In genomic region chr7:83914566-83914965, GRCm38 (mm10) we compare ENCODE assay signal across 9 mouse cellular contexts. TPM values are rescaled to one million over a fixed set of nuclear protein-coding genes. Genes with fewer than 3 reads are reported as not detected.
DNase-seq lines count a peak whose midpoint lies in the region; ATAC-seq and TF ChIP-seq lines count a peak whose summit lies in the region.
"Had no signal": no experiment of that assay in that cellular context is flagged by ENCODE, and none has a peak within 500 bp of the region (broad histone marks: within the 10 kb centered on the region; RNA-seq: fewer than 3 reads in every experiment).

No protein-coding gene starts in this region.

- no peak for TF ChIP-seq POLR2A in ES-Bruce4 (IDR thresholded peaks at IDR 0.05; ENCODE audit: insufficient read depth, low read length)

- H3K9ac ChIP-seq in ES-Bruce4 (ENCODE audit: low read depth, poor library complexity, severe bottlenecking): no peak overlapping the region
- no peak overlapping the region for H3K9ac ChIP-seq in heart, postnatal 0 days (replicated peaks; ENCODE audit: low read depth, low read length)
- H3K9ac ChIP-seq: limb, embryonic 15.5 days had no signal

- peak; percentile 64 for TF ChIP-seq CTCF in ES-Bruce4 (IDR thresholded peaks at IDR 0.05; ENCODE audit: low read depth, low read length)
- TF ChIP-seq CTCF in heart, postnatal 0 days (IDR thresholded peaks at IDR 0.05; ENCODE audit: low read depth): peak; percentile 88

- ATAC-seq in heart, postnatal 0 days (ENCODE audit: insufficient read depth, low read depth): no peak

- no peaks in the 10 kb centered on the region for H3K36me3 ChIP-seq in ES-Bruce4 (ENCODE audit: control insufficient read depth, insufficient read depth, low read length, poor library complexity, severe bottlenecking)
- H3K36me3 ChIP-seq in heart, postnatal 0 days (replicated peaks; ENCODE audit: control insufficient read depth, insufficient read depth, low read length): no peaks in the 10 kb centered on the region
- H3K36me3 ChIP-seq: limb, embryonic 15.5 days had no signal

- TF ChIP-seq EP300 in ES-Bruce4 (IDR thresholded peaks at IDR 0.05; ENCODE audit: insufficient read depth, low read depth, low read length): no peak
- TF ChIP-seq EP300 in heart, postnatal 0 days (IDR thresholded peaks at IDR 0.05; ENCODE audit: low read depth): no peak

- H3K4me1 ChIP-seq in ES-Bruce4 (ENCODE audit: control insufficient read depth, insufficient read depth, low read length): no peaks in the 10 kb centered on the region
- H3K4me1 ChIP-seq in heart, postnatal 0 days (ENCODE audit: control insufficient read depth, insufficient read depth): peaks cover under 1% of the 10 kb centered on the region; the same call in 1 of the 2 replicates
- H3K4me1 ChIP-seq: limb, embryonic 15.5 days had no signal

- H3K27me3 ChIP-seq in ES-Bruce4 (ENCODE audit: control insufficient read depth, insufficient read depth, low read length, poor library complexity, severe bottlenecking): no peaks in the 10 kb centered on the region
- H3K27me3 ChIP-seq in heart, postnatal 0 days (ENCODE audit: control insufficient read depth, insufficient read depth, low read length): no peaks in the 10 kb centered on the region
- H3K27me3 ChIP-seq: limb, embryonic 15.5 days had no signal

- H3K4me3 ChIP-seq in ES-Bruce4 (ENCODE audit: low read depth, low read length): no peak overlapping the region
- no peak overlapping the region for H3K4me3 ChIP-seq in heart, postnatal 0 days (ENCODE audit: low read depth, low read length)
- H3K4me3 ChIP-seq: limb, embryonic 15.5 days had no signal

- H3K4me2 ChIP-seq in heart, postnatal 0 days (ENCODE audit: low read depth, low read length): no peak overlapping the region
- H3K4me2 ChIP-seq: limb, embryonic 15.5 days had no signal

- WGBS in heart, postnatal 0 days: under 1% methylated on average over 3 of the region's 3 CpGs

- no peaks in the 10 kb centered on the region for H3K9me3 ChIP-seq in ES-Bruce4 (replicated peaks; ENCODE audit: control insufficient read depth, insufficient read depth, low read length, poor library complexity, severe bottlenecking)
- H3K9me3 ChIP-seq in heart, postnatal 0 days (replicated peaks; ENCODE audit: control insufficient read depth, low read length): no peaks in the 10 kb centered on the region
- H3K9me3 ChIP-seq: limb, embryonic 15.5 days had no signal

- DNase-seq in adrenal gland, postnatal 14 days: peak; percentile 88
- DNase-seq in embryo, embryonic 11.5 days (ENCODE audit: low read depth, low spot score): peak; percentile 75
- peak; percentile 62 for DNase-seq in heart, postnatal 0 days (ENCODE audit: low spot score)
- DNase-seq in layer of hippocampus, adult 9-11 months: peak; percentile 55
- peak; percentile 78 to 86 for DNase-seq in lung, postnatal 4 days
- peak; percentile 62 for DNase-seq in retina, postnatal 7 days (ENCODE audit: low read depth, low spot score)
- DNase-seq in urinary bladder, adult 18-20 months (ENCODE audit: low spot score in 2 of 2): peak; percentile 62 to 66

- no peak overlapping the region for H3K27ac ChIP-seq in ES-Bruce4 (ENCODE audit: insufficient read depth, low read length)
- H3K27ac ChIP-seq in heart, postnatal 0 days (ENCODE audit: low read depth): no peak overlapping the region
- H3K27ac ChIP-seq: limb, embryonic 15.5 days had no signal

RNA-seq across cellular contexts. Expression of gene Mesd, which starts 30.3 kb away (rescaled TPM):
- 97.8 and 101 TPM in 2 replicates for polyA plus RNA-seq in ES-Bruce4 (2011; ENCODE audit: insufficient read depth, insufficient read length, low read depth, missing spikeins)
- 87.2 and 100 TPM in 2 replicates for total RNA-seq in adrenal gland, postnatal 14 days (2021)
- 21.4 and 54.8 TPM in 2 replicates for total RNA-seq in heart, postnatal 0 days (2014; rRNA removed; ENCODE audit: low replicate concordance)
- polyA plus RNA-seq in heart, postnatal 0 days (2015; fragmentation: Nextera tagmentation; extraction: Ambion mirVana): 58.0 and 60.2 TPM in 2 replicates

RNA-seq across cellular contexts. Expression of gene Tlnrd1, which starts 30.5 kb away (rescaled TPM):
- 17.8 and 19.4 TPM in 2 replicates for polyA plus RNA-seq in ES-Bruce4 (2011; ENCODE audit: insufficient read depth, insufficient read length, low read depth, missing spikeins)
- total RNA-seq in adrenal gland, postnatal 14 days (2021): 17.8 and 18.1 TPM in 2 replicates
- 44.6 and 64.1 TPM in 2 replicates for total RNA-seq in heart, postnatal 0 days (2014; rRNA removed; ENCODE audit: low replicate concordance)
- polyA plus RNA-seq in heart, postnatal 0 days (2015; fragmentation: Nextera tagmentation; extraction: Ambion mirVana): 6.2 and 6.4 TPM in 2 replicates
